Mouse (Mus musculus): ENCODE results near the gene Arhgap27. TPM values are rescaled to one million over a fixed set of nuclear protein-coding genes. Genes with fewer than 3 reads are reported as not detected.

The Arhgap27 gene
- polyA plus RNA-seq, 1 experiment, result 0.31 TPM

- H3K36me3 ChIP-seq (ENCODE audit: control insufficient read depth, insufficient read depth), result peaks cover 29% of the 10 kb centered on the region
- no peak overlapping the region for H3K4me3 ChIP-seq
- no peaks in the 10 kb centered on the region for H3K79me2 ChIP-seq (ENCODE audit: control insufficient read depth, insufficient read depth)
- no peak overlapping the region for H3ac ChIP-seq (ENCODE audit: control insufficient read depth, insufficient read length)
- no peak overlapping the region for H3K4me2 ChIP-seq (ENCODE audit: low read depth)
- no peaks in the 10 kb centered on the region for H3K27me3 ChIP-seq (ENCODE audit: control insufficient read depth, insufficient read depth, insufficient read length)
- TF ChIP-seq MYOD1 (IDR thresholded peaks at IDR 0.05; ENCODE audit: control insufficient read depth in 1 of 3, insufficient read length in 2 of 3, low read depth in 2 of 3) (no peak), USF1 (IDR thresholded peaks at IDR 0.05; ENCODE audit: low read depth) (no peak), MAX (IDR thresholded peaks at IDR 0.05; ENCODE audit: low read depth) (no peak)
Observed at GRCm38 (mm10) chr11:103375772-103376171, 12.3 kb upstream of the Arhgap27 start.

- peaks cover 29% of the 10 kb centered on the region for H3K36me3 ChIP-seq (ENCODE audit: control insufficient read depth, insufficient read depth)
- peak in 2 of 3 experiments; percentile 10 to 47 for TF ChIP-seq MYOG (IDR thresholded peaks at IDR 0.05; ENCODE audit: control insufficient read depth in 1 of 3, insufficient read depth in 1 of 3, insufficient read length in 2 of 3, low read depth in 2 of 3)
- no peak for TF ChIP-seq POLR2AphosphoS2 (IDR thresholded peaks at IDR 0.05; ENCODE audit: insufficient read length, low read depth)
- no peak for TF ChIP-seq MAX (IDR thresholded peaks at IDR 0.05; ENCODE audit: low read depth)
- TF ChIP-seq TCF12 (IDR thresholded peaks at IDR 0.05; ENCODE audit: insufficient read depth, poor library complexity, severe bottlenecking), result no peak
- no peak for TF ChIP-seq E2F4 (IDR thresholded peaks at IDR 0.05; ENCODE audit: insufficient read depth)
- TF ChIP-seq REST (IDR thresholded peaks at IDR 0.05; ENCODE audit: insufficient read depth, insufficient read length), result no peak
- peak; percentile 21 to 83 (median 45) for TF ChIP-seq MYOD1 (IDR thresholded peaks at IDR 0.05; ENCODE audit: control insufficient read depth in 1 of 3, insufficient read length in 2 of 3, low read depth in 2 of 3)
- TF ChIP-seq SRF (IDR thresholded peaks at IDR 0.05; ENCODE audit: control insufficient read depth, insufficient read length, low read depth), result no peak
- no peak for TF ChIP-seq USF1 (IDR thresholded peaks at IDR 0.05; ENCODE audit: low read depth)
- no peak for TF ChIP-seq TCF3 (IDR thresholded peaks at IDR 0.05; ENCODE audit: insufficient read length, low read depth)
- no peak for TF ChIP-seq POLR2A (IDR thresholded peaks at IDR 0.05; ENCODE audit: insufficient read length, low read depth)
- no peak for TF ChIP-seq CEBPB (IDR thresholded peaks at IDR 0.05; ENCODE audit: insufficient read depth, poor library complexity, severe bottlenecking)
- no peaks in the 10 kb centered on the region for H3K27me3 ChIP-seq (ENCODE audit: control insufficient read depth, insufficient read depth, insufficient read length)
Observed at GRCm38 (mm10) chr11:103375258-103375657, 11.8 kb upstream of the Arhgap27 start.

GRCm38 (mm10) chr11:103373922-103374321 lies 10.4 kb upstream of the Arhgap27 start:
- peaks cover 21% of the 10 kb centered on the region for H3K36me3 ChIP-seq (ENCODE audit: control insufficient read depth, insufficient read depth)
- no peaks in the 10 kb centered on the region for H3K79me2 ChIP-seq (ENCODE audit: control insufficient read depth, insufficient read depth)
- H3K27me3 ChIP-seq (ENCODE audit: control insufficient read depth, insufficient read depth, insufficient read length), result no peaks in the 10 kb centered on the region
- H3K4me3 ChIP-seq, result no peak overlapping the region
- H3ac ChIP-seq (ENCODE audit: control insufficient read depth, insufficient read length), result no peak overlapping the region
- TF ChIP-seq TCF12 (IDR thresholded peaks at IDR 0.05; ENCODE audit: insufficient read depth, poor library complexity, severe bottlenecking), result no peak
- no peak for TF ChIP-seq CEBPB (IDR thresholded peaks at IDR 0.05; ENCODE audit: insufficient read depth, poor library complexity, severe bottlenecking)
- TF ChIP-seq POLR2AphosphoS2 (IDR thresholded peaks at IDR 0.05; ENCODE audit: insufficient read length, low read depth), result no peak
- TF ChIP-seq MYOG (IDR thresholded peaks at IDR 0.05; ENCODE audit: control insufficient read depth in 1 of 3, insufficient read depth in 1 of 3, insufficient read length in 2 of 3, low read depth in 2 of 3), result no peak
- TF ChIP-seq E2F4 (IDR thresholded peaks at IDR 0.05; ENCODE audit: insufficient read depth), result no peak
- no peak for TF ChIP-seq REST (IDR thresholded peaks at IDR 0.05; ENCODE audit: insufficient read depth, insufficient read length)
- no peak for TF ChIP-seq USF1 (IDR thresholded peaks at IDR 0.05; ENCODE audit: low read depth)
- TF ChIP-seq MYOD1 (IDR thresholded peaks at IDR 0.05; ENCODE audit: control insufficient read depth in 1 of 3, insufficient read length in 2 of 3, low read depth in 2 of 3), result no peak
- no peak for TF ChIP-seq SRF (IDR thresholded peaks at IDR 0.05; ENCODE audit: control insufficient read depth, insufficient read length, low read depth)
- TF ChIP-seq POLR2A (IDR thresholded peaks at IDR 0.05; ENCODE audit: insufficient read length, low read depth), result no peak
- no peak overlapping the region for H3K4me2 ChIP-seq (ENCODE audit: low read depth)

More at GRCm38 (mm10) chr11:103375258-103375657, 11.8 kb upstream of the Arhgap27 start:
- Histone ChIP-seq H3K4me3 (no peak overlapping the region), H3K79me2 (ENCODE audit: control insufficient read depth, insufficient read depth) (no peaks in the 10 kb centered on the region), H3ac (ENCODE audit: control insufficient read depth, insufficient read length) (no peak overlapping the region), H3K4me2 (ENCODE audit: low read depth) (no peak overlapping the region)

DNA sequence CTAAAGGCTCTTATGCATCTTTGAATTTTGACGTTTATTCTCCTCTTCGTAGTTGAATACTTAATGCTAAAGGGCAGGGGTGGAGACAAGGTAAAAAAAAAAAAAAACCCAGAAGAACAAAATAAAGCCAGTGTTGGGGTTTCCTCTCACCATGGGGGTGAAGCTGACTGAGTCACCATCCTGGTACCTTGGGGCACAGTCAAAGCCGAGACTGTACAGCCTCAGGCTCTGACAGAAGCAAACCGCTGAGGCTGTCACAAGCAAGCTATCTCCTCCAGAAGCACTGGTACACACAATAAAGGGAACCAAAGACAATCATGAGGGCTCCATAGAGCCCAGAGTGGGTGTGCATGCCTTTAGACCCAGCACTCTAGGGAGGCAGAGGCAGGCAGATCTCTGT lies 9.1 kb upstream of the Arhgap27 start:
- H3K36me3 ChIP-seq (ENCODE audit: control insufficient read depth, insufficient read depth), result peaks cover 12% of the 10 kb centered on the region
- H3K79me2 ChIP-seq (ENCODE audit: control insufficient read depth, insufficient read depth), result no peaks in the 10 kb centered on the region
- TF ChIP-seq CEBPB (IDR thresholded peaks at IDR 0.05; ENCODE audit: insufficient read depth, poor library complexity, severe bottlenecking) (no peak), MYOG (IDR thresholded peaks at IDR 0.05; ENCODE audit: control insufficient read depth in 1 of 3, insufficient read depth in 1 of 3, insufficient read length in 2 of 3, low read depth in 2 of 3) (no peak), TCF12 (IDR thresholded peaks at IDR 0.05; ENCODE audit: insufficient read depth, poor library complexity, severe bottlenecking) (no peak), USF1 (IDR thresholded peaks at IDR 0.05; ENCODE audit: low read depth) (no peak), MAX (IDR thresholded peaks at IDR 0.05; ENCODE audit: low read depth) (no peak), REST (IDR thresholded peaks at IDR 0.05; ENCODE audit: insufficient read depth, insufficient read length) (no peak), E2F4 (IDR thresholded peaks at IDR 0.05; ENCODE audit: insufficient read depth) (no peak), MYOD1 (IDR thresholded peaks at IDR 0.05; ENCODE audit: control insufficient read depth in 1 of 3, insufficient read length in 2 of 3, low read depth in 2 of 3) (no peak), TCF3 (IDR thresholded peaks at IDR 0.05; ENCODE audit: insufficient read length, low read depth) (no peak), SRF (IDR thresholded peaks at IDR 0.05; ENCODE audit: control insufficient read depth, insufficient read length, low read depth) (no peak), POLR2AphosphoS2 (IDR thresholded peaks at IDR 0.05; ENCODE audit: insufficient read length, low read depth) (no peak), POLR2A (IDR thresholded peaks at IDR 0.05; ENCODE audit: insufficient read length, low read depth) (no peak)
- no peak overlapping the region for H3ac ChIP-seq (ENCODE audit: control insufficient read depth, insufficient read length)
- no peak overlapping the region for H3K4me2 ChIP-seq (ENCODE audit: low read depth)
- no peaks in the 10 kb centered on the region for H3K27me3 ChIP-seq (ENCODE audit: control insufficient read depth, insufficient read depth, insufficient read length)
- H3K4me3 ChIP-seq, result no peak overlapping the region

DNA sequence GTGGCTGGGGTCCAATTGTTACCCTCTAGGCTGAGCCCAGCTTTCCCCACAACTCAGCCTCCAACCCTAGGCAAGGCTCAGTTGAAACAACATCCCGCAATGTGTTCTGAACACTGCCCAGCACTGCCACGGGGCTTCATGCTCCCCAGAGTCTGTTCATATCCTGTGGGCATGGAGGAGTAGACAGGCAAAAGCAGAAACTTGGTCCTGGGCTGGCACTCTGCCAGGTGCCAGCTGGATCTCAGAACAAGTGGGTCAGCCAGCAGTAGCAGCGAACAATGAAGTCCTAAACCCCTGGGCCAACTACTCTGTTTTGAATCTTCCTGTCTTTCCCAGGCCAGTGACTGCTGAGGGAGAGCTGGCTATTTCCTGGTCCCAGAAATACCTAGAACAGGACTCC lies 8.6 kb upstream of the Arhgap27 start:
- TF ChIP-seq E2F4 (IDR thresholded peaks at IDR 0.05; ENCODE audit: insufficient read depth) (no peak), POLR2A (IDR thresholded peaks at IDR 0.05; ENCODE audit: insufficient read length, low read depth) (no peak), TCF3 (IDR thresholded peaks at IDR 0.05; ENCODE audit: insufficient read length, low read depth) (no peak), MYOG (IDR thresholded peaks at IDR 0.05; ENCODE audit: control insufficient read depth in 1 of 3, insufficient read depth in 1 of 3, insufficient read length in 2 of 3, low read depth in 2 of 3) (no peak), REST (IDR thresholded peaks at IDR 0.05; ENCODE audit: insufficient read depth, insufficient read length) (no peak), MYOD1 (IDR thresholded peaks at IDR 0.05; ENCODE audit: control insufficient read depth in 1 of 3, insufficient read length in 2 of 3, low read depth in 2 of 3) (no peak), TCF12 (IDR thresholded peaks at IDR 0.05; ENCODE audit: insufficient read depth, poor library complexity, severe bottlenecking) (no peak), POLR2AphosphoS2 (IDR thresholded peaks at IDR 0.05; ENCODE audit: insufficient read length, low read depth) (no peak), USF1 (IDR thresholded peaks at IDR 0.05; ENCODE audit: low read depth) (no peak), CEBPB (IDR thresholded peaks at IDR 0.05; ENCODE audit: insufficient read depth, poor library complexity, severe bottlenecking) (no peak), SRF (IDR thresholded peaks at IDR 0.05; ENCODE audit: control insufficient read depth, insufficient read length, low read depth) (no peak), MAX (IDR thresholded peaks at IDR 0.05; ENCODE audit: low read depth) (no peak)
- no peak overlapping the region for H3K4me2 ChIP-seq (ENCODE audit: low read depth)
- peaks cover 12% of the 10 kb centered on the region for H3K36me3 ChIP-seq (ENCODE audit: control insufficient read depth, insufficient read depth)
- no peak overlapping the region for H3ac ChIP-seq (ENCODE audit: control insufficient read depth, insufficient read length)
- H3K79me2 ChIP-seq (ENCODE audit: control insufficient read depth, insufficient read depth), result no peaks in the 10 kb centered on the region
- no peaks in the 10 kb centered on the region for H3K27me3 ChIP-seq (ENCODE audit: control insufficient read depth, insufficient read depth, insufficient read length)
- no peak overlapping the region for H3K4me3 ChIP-seq

Data from myocyte (in vitro differentiated cells).